In the genomic region with DNA sequence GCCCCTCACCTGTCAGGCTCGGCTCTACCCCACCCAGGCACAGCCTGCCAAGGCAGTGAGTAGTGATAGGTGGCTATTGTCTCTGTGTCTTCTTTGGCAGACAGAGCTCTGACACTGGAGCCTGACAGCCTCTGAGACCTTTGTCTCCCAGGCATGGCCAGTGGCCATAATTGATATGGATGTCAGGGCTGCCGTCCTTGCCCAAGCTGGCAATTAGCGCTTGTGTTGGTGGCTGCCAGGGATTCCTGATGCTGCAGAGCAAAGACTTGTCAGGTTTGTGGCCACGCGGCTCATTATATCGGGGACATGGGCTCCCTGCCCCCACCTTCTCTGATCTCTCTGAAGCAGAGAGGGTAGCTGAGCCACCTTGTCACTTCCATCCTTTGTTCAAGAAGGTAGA, we compare ENCODE assay signal across 18 mouse cellular contexts.
DNase-seq lines count a peak whose midpoint lies in the region; ATAC-seq and TF ChIP-seq lines count a peak whose summit lies in the region.
"Had no signal": no experiment of that assay in that cellular context is flagged by ENCODE, and none has a peak within 500 bp of the region (broad histone marks: within the 10 kb centered on the region; RNA-seq: fewer than 3 reads in every experiment).

No protein-coding gene starts in this region.

- H3K4me3 ChIP-seq in forebrain, embryonic 13.5 days, result no peak overlapping the region
- H3K4me3 ChIP-seq in forebrain, postnatal 0 days (ENCODE audit: low read depth, low read length), result no peak overlapping the region
- no peak overlapping the region for H3K4me3 ChIP-seq in liver, adult 2 months (ENCODE audit: insufficient read depth, low read depth, low read length)
- H3K4me3 ChIP-seq in liver, embryonic 11.5 days (ENCODE audit: low read depth, low read length), result no peak overlapping the region
- H3K4me3 ChIP-seq in heart, postnatal 0 days (ENCODE audit: low read depth, low read length), result no peak overlapping the region
- H3K4me3 ChIP-seq in kidney, embryonic 16.5 days (ENCODE audit: low read length), result no peak overlapping the region
- H3K4me3 ChIP-seq: embryonic facial prominence, embryonic 13.5 days; hindbrain, embryonic 12.5 days; intestine, embryonic 15.5 days; kidney, embryonic 15.5 days; limb, embryonic 13.5 days; stomach, embryonic 15.5 days had no signal

- no peak for ATAC-seq in forebrain, embryonic 13.5 days
- no peak for ATAC-seq in forebrain, postnatal 0 days
- ATAC-seq in liver, embryonic 11.5 days (replicated peaks; ENCODE audit: low FRiP score), result no peak
- ATAC-seq in heart, postnatal 0 days (ENCODE audit: insufficient read depth, low read depth), result no peak
- no peak for ATAC-seq in kidney, embryonic 16.5 days (ENCODE audit: low FRiP score, low TSS enrichment)
- ATAC-seq: intestine, embryonic 15.5 days had no signal

- no peak for TF ChIP-seq CTCF in forebrain, postnatal 0 days (IDR thresholded peaks at IDR 0.05; ENCODE audit: low read depth)
- no peak for TF ChIP-seq CTCF in liver, adult 2 months (IDR thresholded peaks at IDR 0.05; ENCODE audit: low read depth, low read length)
- TF ChIP-seq CTCF in heart, postnatal 0 days (IDR thresholded peaks at IDR 0.05; ENCODE audit: low read depth), result no peak

- H3K27ac ChIP-seq in forebrain, embryonic 13.5 days, result 0 out of 2 replicates have a peak overlapping the region, but pooled peaks have one; percentile 40
- H3K27ac ChIP-seq in forebrain, postnatal 0 days (ENCODE audit: low read depth, low read length), result no peak overlapping the region
- no peak overlapping the region for H3K27ac ChIP-seq in liver, adult 2 months (replicated peaks; ENCODE audit: insufficient read depth, low read depth, low read length)
- no peak overlapping the region for H3K27ac ChIP-seq in liver, embryonic 11.5 days (ENCODE audit: low read depth, low read length)
- 0 out of 2 replicates have a peak overlapping the region, but pooled peaks have one; percentile 12 for H3K27ac ChIP-seq in heart, postnatal 0 days (ENCODE audit: low read depth)
- no peak overlapping the region for H3K27ac ChIP-seq in kidney, embryonic 16.5 days (ENCODE audit: low read length)
- H3K27ac ChIP-seq: embryonic facial prominence, embryonic 13.5 days; hindbrain, embryonic 12.5 days; intestine, embryonic 15.5 days; kidney, embryonic 15.5 days; limb, embryonic 13.5 days; stomach, embryonic 15.5 days had no signal

- H3K27me3 ChIP-seq in forebrain, embryonic 13.5 days, result no peaks in the 10 kb centered on the region
- no peaks in the 10 kb centered on the region for H3K27me3 ChIP-seq in forebrain, postnatal 0 days (ENCODE audit: insufficient read depth, low read length)
- H3K27me3 ChIP-seq in liver, adult 2 months (ENCODE audit: control insufficient read depth, insufficient read depth, low read length), result no peaks in the 10 kb centered on the region
- no peaks in the 10 kb centered on the region for H3K27me3 ChIP-seq in liver, embryonic 11.5 days (replicated peaks; ENCODE audit: control insufficient read depth, insufficient read depth, low read length)
- no peaks in the 10 kb centered on the region for H3K27me3 ChIP-seq in heart, postnatal 0 days (ENCODE audit: control insufficient read depth, insufficient read depth, low read length)
- no peaks in the 10 kb centered on the region for H3K27me3 ChIP-seq in kidney, embryonic 16.5 days (ENCODE audit: insufficient read depth, low read length)
- H3K27me3 ChIP-seq: embryonic facial prominence, embryonic 13.5 days; intestine, embryonic 15.5 days; kidney, embryonic 15.5 days; limb, embryonic 13.5 days; stomach, embryonic 15.5 days had no signal

- H3K9ac ChIP-seq in forebrain, embryonic 13.5 days, result peak overlapping the region; percentile 32; the same call in 1 of the 2 replicates
- no peak overlapping the region for H3K9ac ChIP-seq in forebrain, postnatal 0 days
- no peak overlapping the region for H3K9ac ChIP-seq in liver, adult 2 months (ENCODE audit: low read depth, low read length)
- H3K9ac ChIP-seq in liver, embryonic 11.5 days (ENCODE audit: low read depth, low read length), result no peak overlapping the region
- no peak overlapping the region for H3K9ac ChIP-seq in heart, postnatal 0 days (replicated peaks; ENCODE audit: low read depth, low read length)
- H3K9ac ChIP-seq in kidney, embryonic 16.5 days (replicated peaks; ENCODE audit: low read length), result no peak overlapping the region
- H3K9ac ChIP-seq: embryonic facial prominence, embryonic 13.5 days; hindbrain, embryonic 12.5 days; intestine, embryonic 15.5 days; kidney, embryonic 15.5 days; limb, embryonic 13.5 days; stomach, embryonic 15.5 days had no signal

- DNase-seq in forebrain, postnatal 0 days, result no peak
- peak; percentile 87 for DNase-seq in liver, adult 2 months (ENCODE audit: extremely low read depth, low read depth, low spot score)
- no peak for DNase-seq in liver, embryonic 11.5 days (ENCODE audit: low spot score)
- DNase-seq in heart, postnatal 0 days (ENCODE audit: low spot score), result no peak
- peak; percentile 38 for DNase-seq in retina, embryonic 14.5 days (ENCODE audit: low spot score)
- DNase-seq in yolk sac, embryonic 10.5 days (ENCODE audit: low spot score), result no peak
- DNase-seq: adrenal gland, postnatal 14 days; cerebellum, adult 8-10 months; gastrocnemius, postnatal 36 days; thymus, adult 2 months had no signal

- H3K9me3 ChIP-seq in forebrain, embryonic 13.5 days (replicated peaks), result no peaks in the 10 kb centered on the region
- no peaks in the 10 kb centered on the region for H3K9me3 ChIP-seq in forebrain, postnatal 0 days (ENCODE audit: low read length)
- no peaks in the 10 kb centered on the region for H3K9me3 ChIP-seq in liver, embryonic 11.5 days (ENCODE audit: control insufficient read depth, low read length)
- no peaks in the 10 kb centered on the region for H3K9me3 ChIP-seq in heart, postnatal 0 days (replicated peaks; ENCODE audit: control insufficient read depth, low read length)
- H3K9me3 ChIP-seq in kidney, embryonic 16.5 days (ENCODE audit: low read length), result no peaks in the 10 kb centered on the region
- H3K9me3 ChIP-seq: embryonic facial prominence, embryonic 13.5 days; hindbrain, embryonic 12.5 days; intestine, embryonic 15.5 days; kidney, embryonic 15.5 days; limb, embryonic 13.5 days; stomach, embryonic 15.5 days had no signal

- no peaks in the 10 kb centered on the region for H3K79me2 ChIP-seq in liver, adult 2 months (ENCODE audit: control insufficient read depth, insufficient read depth, low read length)

- peaks cover 46% of the 10 kb centered on the region for H3K4me1 ChIP-seq in forebrain, embryonic 13.5 days
- H3K4me1 ChIP-seq in forebrain, postnatal 0 days (ENCODE audit: insufficient read depth), result peaks cover 9% of the 10 kb centered on the region
- H3K4me1 ChIP-seq in liver, adult 2 months (ENCODE audit: control insufficient read depth, insufficient read depth, low read length), result peaks cover 15% of the 10 kb centered on the region
- H3K4me1 ChIP-seq in liver, embryonic 11.5 days (replicated peaks; ENCODE audit: control insufficient read depth, insufficient read depth, low read length), result peaks cover 35% of the 10 kb centered on the region
- peaks cover 23% of the 10 kb centered on the region for H3K4me1 ChIP-seq in heart, postnatal 0 days (ENCODE audit: control insufficient read depth, insufficient read depth)
- H3K4me1 ChIP-seq in kidney, embryonic 16.5 days (ENCODE audit: insufficient read depth, low read length), result peaks cover 18% of the 10 kb centered on the region

- H3K36me3 ChIP-seq in forebrain, embryonic 13.5 days (ENCODE audit: poor library complexity, severe bottlenecking), result no peaks in the 10 kb centered on the region
- H3K36me3 ChIP-seq in forebrain, postnatal 0 days (ENCODE audit: insufficient read depth), result no peaks in the 10 kb centered on the region
- H3K36me3 ChIP-seq in liver, adult 2 months (ENCODE audit: control insufficient read depth, insufficient read depth, low read length), result no peaks in the 10 kb centered on the region
- H3K36me3 ChIP-seq in liver, embryonic 11.5 days (ENCODE audit: control insufficient read depth, insufficient read depth, low read length), result no peaks in the 10 kb centered on the region
- no peaks in the 10 kb centered on the region for H3K36me3 ChIP-seq in heart, postnatal 0 days (replicated peaks; ENCODE audit: control insufficient read depth, insufficient read depth, low read length)
- no peaks in the 10 kb centered on the region for H3K36me3 ChIP-seq in kidney, embryonic 16.5 days (ENCODE audit: insufficient read depth, low read length)
- H3K36me3 ChIP-seq: embryonic facial prominence, embryonic 13.5 days; hindbrain, embryonic 12.5 days; intestine, embryonic 15.5 days; kidney, embryonic 15.5 days; limb, embryonic 13.5 days; stomach, embryonic 15.5 days had no signal

- no peak for TF ChIP-seq POLR2A in liver, adult 2 months (IDR thresholded peaks at IDR 0.05; ENCODE audit: extremely low read depth, insufficient read depth, low read length)

- TF ChIP-seq EP300 in heart, postnatal 0 days (IDR thresholded peaks at IDR 0.05; ENCODE audit: low read depth), result no peak

- WGBS in forebrain, embryonic 13.5 days, result 44% methylated on average over 6 of the region's 6 CpGs
- 40% methylated on average over 6 of the region's 6 CpGs for WGBS in forebrain, postnatal 0 days
- WGBS in liver, adult 2 months, result 19% methylated on average over 6 of the region's 6 CpGs
- WGBS in liver, embryonic 11.5 days, result 74% methylated on average over 6 of the region's 6 CpGs
- 59% methylated on average over 6 of the region's 6 CpGs for WGBS in heart, postnatal 0 days
- WGBS in kidney, embryonic 16.5 days, result 82% methylated on average over 6 of the region's 6 CpGs

- H3K4me2 ChIP-seq in forebrain, embryonic 13.5 days, result no peak overlapping the region
- H3K4me2 ChIP-seq in forebrain, postnatal 0 days (ENCODE audit: low read depth), result no peak overlapping the region
- H3K4me2 ChIP-seq in liver, embryonic 11.5 days, result no peak overlapping the region
- H3K4me2 ChIP-seq in heart, postnatal 0 days (ENCODE audit: low read depth, low read length), result no peak overlapping the region
- H3K4me2 ChIP-seq in kidney, embryonic 16.5 days (replicated peaks; ENCODE audit: low read depth, low read length), result no peak overlapping the region
- H3K4me2 ChIP-seq: embryonic facial prominence, embryonic 13.5 days; hindbrain, embryonic 12.5 days; intestine, embryonic 15.5 days; kidney, embryonic 15.5 days; limb, embryonic 13.5 days; stomach, embryonic 15.5 days had no signal

Comparison
In these comparisons a context has a peak if more than half of its experiments do, and no peak if none do; other contexts are left out.
1. H3K27ac ChIP-seq: peak in forebrain, embryonic 13.5 days (single experiment) and heart, postnatal 0 days (single experiment); none in forebrain, postnatal 0 days (single experiment), liver, adult 2 months (single experiment), liver, embryonic 11.5 days (single experiment) and kidney, embryonic 16.5 days (single experiment).
2. DNase-seq: peak in liver, adult 2 months (single experiment) and retina, embryonic 14.5 days (single experiment); none in forebrain, postnatal 0 days (single experiment), liver, embryonic 11.5 days (single experiment), heart, postnatal 0 days (single experiment) and yolk sac, embryonic 10.5 days (single experiment).